Mouse (Mus musculus) embryonic facial prominence, embryonic 12.5 days (tissue): ENCODE measurements around the gene Mgat4d. TPM values are rescaled to one million over a fixed set of nuclear protein-coding genes. Genes with fewer than 3 reads are reported as not detected.
A peak's percentile ranks its signal among the peaks of the same experiment; 100 is the strongest.
"Not testable (repeated sequence)": the region's sequence is repeated elsewhere in the genome, so short reads cannot be mapped to it uniquely, and the experiment has no call there.

Source experiments
- ATAC-seq: fragments of 200-750 bp; cut with Nextera tagmentation; 2 replicates; pipeline ENCODE4 v1.8.0; 2017; ENCODE audit not compliant: insufficient number of reproducible peaks, insufficient read depth, low FRiP score, low TSS enrichment
- H3K27ac ChIP-seq: fragments of 300-500 bp; sonication (generic); 2 replicates; pipeline ENCODE4 v1.5.1; 2016; ENCODE audit warnings: mild to moderate bottlenecking
- H3K27me3 ChIP-seq: fragments of 300-500 bp; sonication (generic); 2 replicates; pipeline ENCODE4 v1.6.1; 2016; ENCODE audit warnings: mild to moderate bottlenecking, moderate library complexity
- H3K36me3 ChIP-seq: fragments of 300-500 bp; sonication (generic); 2 replicates; pipeline ENCODE4 v1.6.1; 2016; ENCODE audit warnings: mild to moderate bottlenecking
- H3K4me1 ChIP-seq: fragments of 300-500 bp; sonication (generic); 2 replicates; pipeline ENCODE4 v1.6.1; 2016
- H3K4me2 ChIP-seq: fragments of 300-500 bp; sonication (generic); replicated peaks from 2 replicates; pipeline ENCODE4 v1.6.1; 2016; ENCODE audit warnings: mild to moderate bottlenecking, moderate library complexity
- H3K4me3 ChIP-seq: fragments of 300-500 bp; sonication (generic); 2 replicates; pipeline ENCODE4 v1.5.1; 2016; ENCODE audit warnings: mild to moderate bottlenecking
- H3K9ac ChIP-seq: fragments of 300-500 bp; sonication (generic); 2 replicates; pipeline ENCODE4 v1.6.1; 2016; ENCODE audit warnings: mild to moderate bottlenecking, moderate library complexity
- H3K9me3 ChIP-seq: fragments of 300-500 bp; sonication (generic); 2 replicates; pipeline ENCODE4 v1.6.1; 2016; ENCODE audit warnings: mild to moderate bottlenecking, moderate library complexity
- WGBS: fragments of 180-500 bp; shearing (Covaris S2); methylation state at CpG from one replicate; pipeline ENCODE4 v1.1.7; 2016; 5-methylcytosine and 5-hydroxymethylcytosine counted together
- polyA plus RNA-seq: library from polyadenylated mRNA; unstranded; fragments of >200 nt; fragmentation: Nextera tagmentation; extraction: Ambion mirVana; gene quantifications from 2 replicates; pipeline ENCODE4 v1.2.1, GENCODE M21; 2016

Mgat4d gene
- polyA plus RNA-seq: not detected in 2 replicates

- Histone ChIP-seq H3K4me2 (no peak within 1 kb of the TSS), H3K27me3 (no peaks in the 10 kb centered on the region), H3K9me3 (no peaks in the 10 kb centered on the region), H3K4me3 (no peak within 1 kb of the TSS), H3K36me3 (no peaks in the 10 kb centered on the region), H3K4me1 (no peaks in the 10 kb centered on the region), H3K27ac (no peak within 1 kb of the TSS), H3K9ac (no peak within 1 kb of the TSS)
- ATAC-seq: no peak
- WGBS: 76% methylated on average over 18 of the region's 18 CpGs
Observed at GRCm38 (mm10) chr8:83348263-83348662, at the start of gene Mgat4d. Gene Mgat4d, plus strand, starts transcription at chr8:83348471.

GRCm38 (mm10) chr8:83300135-83300534 is 48.1 kb upstream of the Mgat4d start:
- ATAC-seq: no peak
- Histone ChIP-seq H3K4me2 (no peak overlapping the region), H3K27ac (no peak overlapping the region), H3K36me3 (no peaks in the 10 kb centered on the region), H3K9me3 (no peaks in the 10 kb centered on the region), H3K4me3 (no peak overlapping the region), H3K27me3 (no peaks in the 10 kb centered on the region), H3K9ac (no peak overlapping the region), H3K4me1 (no peaks in the 10 kb centered on the region)
- WGBS: 72% methylated on average over 1 of the region's 1 CpGs

- no peaks in the 10 kb centered on the region for H3K27me3 ChIP-seq
- ATAC-seq: no peak
- no peaks in the 10 kb centered on the region for H3K9me3 ChIP-seq
- no peak overlapping the region for H3K9ac ChIP-seq
- 93% methylated on average over 1 of the region's 1 CpGs for WGBS
- no peak overlapping the region for H3K4me3 ChIP-seq
- H3K36me3 ChIP-seq: no peaks in the 10 kb centered on the region
- no peaks in the 10 kb centered on the region for H3K4me1 ChIP-seq
- H3K27ac ChIP-seq: no peak overlapping the region
- no peak overlapping the region for H3K4me2 ChIP-seq
Observed at GRCm38 (mm10) chr8:83304946-83305345, 43.3 kb upstream of the Mgat4d start.

- no peak overlapping the region for H3K4me2 ChIP-seq
- WGBS: 79% methylated on average over 6 of the region's 6 CpGs
- no peaks in the 10 kb centered on the region for H3K4me1 ChIP-seq
Observed at GRCm38 (mm10) chr8:83309836-83310235, 38.4 kb upstream of the Mgat4d start.

GRCm38 (mm10) chr8:83315084-83315483 is 33.2 kb upstream of the Mgat4d start:
- not testable (repeated sequence) for H3K4me1 ChIP-seq, H3K27me3 ChIP-seq, H3K4me3 ChIP-seq, H3K4me2 ChIP-seq, H3K9ac ChIP-seq, H3K27ac ChIP-seq, H3K9me3 ChIP-seq, ATAC-seq
- WGBS: 53% methylated on average over 4 of the region's 4 CpGs
- H3K36me3 ChIP-seq: peaks cover 21% of the 10 kb centered on the region; the same call in 1 of the 2 replicates

More at GRCm38 (mm10) chr8:83309836-83310235, 38.4 kb upstream of the Mgat4d start:
- H3K9me3 ChIP-seq: no peaks in the 10 kb centered on the region
- no peak for ATAC-seq
- H3K27me3 ChIP-seq: no peaks in the 10 kb centered on the region
- H3K4me3 ChIP-seq: no peak overlapping the region
- H3K27ac ChIP-seq: no peak overlapping the region
- H3K9ac ChIP-seq: no peak overlapping the region
- H3K36me3 ChIP-seq: 0 out of 2 replicates have a peak, but pooled peaks cover 3% of the 10 kb centered on the region

GRCm38 (mm10) chr8:83315691-83316090 is 32.6 kb upstream of the Mgat4d start:
- no peak for ATAC-seq
- Histone ChIP-seq H3K9ac (no peak overlapping the region), H3K36me3 (peaks cover 24% of the 10 kb centered on the region; the same call in 1 of the 2 replicates), H3K9me3 (no peaks in the 10 kb centered on the region), H3K4me1 (peaks cover 8% of the 10 kb centered on the region; the same call in 1 of the 2 replicates), H3K27me3 (no peaks in the 10 kb centered on the region), H3K4me3 (no peak overlapping the region), H3K27ac (no peak overlapping the region), H3K4me2 (no peak overlapping the region)
- 44% methylated on average over 2 of the region's 2 CpGs for WGBS

- peaks cover 7% of the 10 kb centered on the region; the same call in 1 of the 2 replicates for H3K4me1 ChIP-seq
- no peak overlapping the region for H3K9ac ChIP-seq
- H3K27me3 ChIP-seq: no peaks in the 10 kb centered on the region
- H3K27ac ChIP-seq: 0 out of 2 replicates have a peak overlapping the region, but pooled peaks have one; percentile 65
- peaks cover 38% of the 10 kb centered on the region for H3K36me3 ChIP-seq
- H3K9me3 ChIP-seq: no peaks in the 10 kb centered on the region
- 28% methylated on average over 3 of the region's 3 CpGs for WGBS
- H3K4me3 ChIP-seq: no peak overlapping the region
- no peak overlapping the region for H3K4me2 ChIP-seq
- ATAC-seq: 0 out of 2 replicates have a peak, but pooled peaks have one; percentile 60
Observed at GRCm38 (mm10) chr8:83320543-83320942, 27.7 kb upstream of the Mgat4d start.

GRCm38 (mm10) chr8:83322374-83322773 is 25.9 kb upstream of the Mgat4d start:
- WGBS: 88% methylated on average over 6 of the region's 6 CpGs

GRCm38 (mm10) chr8:83323056-83323455 is 25.2 kb upstream of the Mgat4d start:
- no peak for ATAC-seq
- H3K4me2 ChIP-seq: no peak overlapping the region
- peaks cover 34% of the 10 kb centered on the region for H3K36me3 ChIP-seq
- no peaks in the 10 kb centered on the region for H3K9me3 ChIP-seq
- H3K27ac ChIP-seq: no peak overlapping the region
- no peak overlapping the region for H3K4me3 ChIP-seq
- H3K9ac ChIP-seq: no peak overlapping the region
- H3K27me3 ChIP-seq: no peaks in the 10 kb centered on the region
- 0 out of 2 replicates have a peak, but pooled peaks cover 5% of the 10 kb centered on the region for H3K4me1 ChIP-seq
- WGBS: 89% methylated on average over 2 of the region's 2 CpGs

More at GRCm38 (mm10) chr8:83322374-83322773, 25.9 kb upstream of the Mgat4d start:
- Histone ChIP-seq H3K4me2 (no peak overlapping the region), H3K27ac (no peak overlapping the region), H3K4me3 (no peak overlapping the region), H3K9me3 (no peaks in the 10 kb centered on the region), H3K36me3 (peaks cover 38% of the 10 kb centered on the region), H3K27me3 (no peaks in the 10 kb centered on the region), H3K4me1 (0 out of 2 replicates have a peak, but pooled peaks cover 5% of the 10 kb centered on the region), H3K9ac (no peak overlapping the region)
- ATAC-seq: no peak

GRCm38 (mm10) chr8:83327889-83328288 is 20.4 kb upstream of the Mgat4d start:
- no peak for ATAC-seq
- Histone ChIP-seq H3K27ac (no peak overlapping the region), H3K4me1 (no peaks in the 10 kb centered on the region), H3K9me3 (no peaks in the 10 kb centered on the region), H3K9ac (no peak overlapping the region), H3K27me3 (no peaks in the 10 kb centered on the region), H3K36me3 (peaks cover 13% of the 10 kb centered on the region; the same call in 1 of the 2 replicates), H3K4me3 (no peak overlapping the region), H3K4me2 (no peak overlapping the region)
- WGBS: 86% methylated on average over 5 of the region's 5 CpGs

- no peak for ATAC-seq
- WGBS: 9% methylated on average over 7 of the region's 7 CpGs
Observed at GRCm38 (mm10) chr8:83331567-83331898, 16.7 kb upstream of the Mgat4d start.

GRCm38 (mm10) chr8:83331899-83332697 is 16.2 kb upstream of the Mgat4d start, which contains the start of gene Elmod2:
Gene Elmod2, minus strand, starts transcription at chr8:83332486.
- 0 out of 2 replicates have a peak, but pooled peaks cover 5% of the 10 kb centered on the region for H3K27me3 ChIP-seq
- peak within 1 kb of the TSS; percentile 91 for H3K4me3 ChIP-seq
- peak within 1 kb of the TSS; percentile 72 for H3K9ac ChIP-seq
- WGBS: under 1% methylated on average over 75 of the region's 85 CpGs
- H3K4me2 ChIP-seq: peak within 1 kb of the TSS; percentile 81
- ATAC-seq: peak; percentile 99
- H3K4me1 ChIP-seq: no peaks in the 10 kb centered on the region
- peak within 1 kb of the TSS; percentile 72; the same call in 1 of the 2 replicates for H3K27ac ChIP-seq
- H3K9me3 ChIP-seq: no peaks in the 10 kb centered on the region
- peaks cover 9% of the 10 kb centered on the region; the same call in 1 of the 2 replicates for H3K36me3 ChIP-seq

More at GRCm38 (mm10) chr8:83331567-83331898, 16.7 kb upstream of the Mgat4d start:
- Histone ChIP-seq H3K9ac (peak overlapping the region; percentile 72), H3K4me3 (peak overlapping the region; percentile 91), H3K4me1 (no peaks in the 10 kb centered on the region), H3K4me2 (peak overlapping the region; percentile 81), H3K36me3 (peaks cover 13% of the 10 kb centered on the region; the same call in 1 of the 2 replicates), H3K9me3 (no peaks in the 10 kb centered on the region), H3K27ac (no peak overlapping the region), H3K27me3 (0 out of 2 replicates have a peak, but pooled peaks cover 5% of the 10 kb centered on the region)
